Mouse (Mus musculus): Measurements from ENCODE around the gene Timm44.

DNA sequence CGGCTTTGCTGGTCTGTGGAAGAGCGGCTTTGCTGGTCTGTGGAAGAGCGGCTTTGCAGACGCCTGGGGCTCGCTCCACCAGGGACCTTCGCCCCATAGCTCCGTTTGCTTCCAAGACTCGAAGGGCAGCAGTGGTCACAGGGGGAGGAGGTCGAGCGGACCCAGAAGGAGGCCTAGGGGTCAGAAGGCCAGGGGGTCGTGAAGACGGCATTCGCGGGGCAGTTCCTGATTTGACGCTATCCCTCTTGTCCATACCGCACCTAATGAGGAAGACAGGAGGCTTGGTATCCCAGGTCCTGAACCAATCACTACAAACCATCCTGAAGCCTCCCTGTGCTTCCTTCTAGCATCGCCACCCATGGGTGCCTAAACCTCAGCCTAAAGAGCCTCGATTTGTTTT is 59.4 kb downstream of the Timm44 start:
- TF ChIP-seq CTCF (IDR thresholded peaks at IDR 0.05; ENCODE audit: insufficient read depth, low read length) (no peak), POLR2A (IDR thresholded peaks at IDR 0.05; ENCODE audit: borderline replicate concordance, extremely low read depth, low read depth, low read length) (no peak)

Measured in lung, adult 2 months (tissue).